Mouse (Mus musculus) testis, postnatal 10 days (tissue): ENCODE measurements around the gene Exoc6b.

Experiments used
- DNase-seq: peaks from one replicate; pipeline ENCODE4 v3.0.0; 2021; ENCODE audit warnings: low spot score

Exoc6b gene

GRCm38 (mm10) chr6:84585686-84586300, 483.5 kb downstream of the Exoc6b start:
- DNase-seq = peak; percentile 67

- peak; percentile 71 for DNase-seq
Observed at GRCm38 (mm10) chr6:84584783-84585685, 484.3 kb downstream of the Exoc6b start.

DNA sequence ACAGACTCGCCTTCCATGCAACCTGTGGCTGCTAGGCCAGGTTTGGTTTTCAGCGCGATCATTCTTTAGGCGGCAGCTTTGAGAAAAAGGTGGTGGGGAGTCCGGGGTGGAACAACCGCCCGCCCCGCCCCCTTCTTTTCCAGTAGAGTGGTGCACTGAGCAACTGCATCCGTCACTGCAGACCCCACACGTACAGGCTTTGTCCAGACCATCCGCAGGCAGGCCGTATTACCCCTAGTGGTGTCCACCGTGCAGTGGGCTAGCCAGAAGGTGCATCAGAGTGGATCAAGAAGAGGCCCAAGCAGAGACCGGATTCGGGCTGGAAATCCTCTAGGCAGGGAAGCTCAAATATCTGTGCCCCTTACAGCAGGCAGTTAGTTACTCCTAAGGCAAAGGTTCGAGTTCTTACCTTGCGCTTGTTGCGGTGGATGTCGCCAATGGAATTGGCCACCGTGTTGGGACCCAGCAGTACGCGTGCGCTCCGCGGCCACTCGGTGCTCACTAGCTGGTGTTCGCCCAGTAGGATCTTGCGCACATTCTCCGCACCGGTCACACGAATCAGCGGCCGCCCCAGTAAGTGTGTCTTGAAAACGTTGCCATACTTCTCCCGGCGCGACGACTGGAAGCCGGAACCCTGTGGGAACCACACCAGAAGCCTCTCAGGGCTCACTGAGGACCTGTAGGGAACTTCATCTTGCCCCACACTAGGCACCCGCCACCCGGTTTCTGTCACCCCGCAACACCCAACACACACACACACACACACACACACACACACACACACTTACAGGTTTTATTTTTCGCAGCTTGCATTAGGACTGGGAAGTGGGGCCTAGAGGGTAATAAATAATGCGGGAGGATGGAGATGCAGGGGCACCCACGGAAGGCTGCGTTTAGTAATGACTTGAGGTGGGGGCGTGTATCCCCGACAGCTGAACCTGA, 485.2 kb downstream of the Exoc6b start:
- DNase-seq = peak; percentile 79

DNA sequence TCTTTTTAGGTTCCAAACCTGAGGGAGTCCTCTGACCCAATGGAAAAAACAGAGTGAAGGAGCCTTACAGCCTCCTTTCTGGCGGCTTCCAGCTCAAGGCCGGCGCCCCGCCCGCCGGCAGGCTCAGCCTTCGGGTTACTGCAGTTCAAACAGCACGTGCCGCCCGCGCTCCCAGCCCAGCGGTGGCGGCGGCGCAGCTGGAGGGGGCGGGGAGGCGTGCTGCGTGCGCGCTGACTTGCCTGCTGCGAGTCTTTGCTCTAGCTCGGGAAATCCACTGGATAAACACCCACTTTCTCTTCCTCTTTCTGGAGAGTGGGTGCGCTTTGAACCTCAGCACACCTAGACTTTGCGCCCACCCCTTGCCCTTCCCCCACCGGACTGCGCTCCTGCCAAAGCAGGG, 485.9 kb downstream of the Exoc6b start:
- peak; percentile 89 for DNase-seq

DNA sequence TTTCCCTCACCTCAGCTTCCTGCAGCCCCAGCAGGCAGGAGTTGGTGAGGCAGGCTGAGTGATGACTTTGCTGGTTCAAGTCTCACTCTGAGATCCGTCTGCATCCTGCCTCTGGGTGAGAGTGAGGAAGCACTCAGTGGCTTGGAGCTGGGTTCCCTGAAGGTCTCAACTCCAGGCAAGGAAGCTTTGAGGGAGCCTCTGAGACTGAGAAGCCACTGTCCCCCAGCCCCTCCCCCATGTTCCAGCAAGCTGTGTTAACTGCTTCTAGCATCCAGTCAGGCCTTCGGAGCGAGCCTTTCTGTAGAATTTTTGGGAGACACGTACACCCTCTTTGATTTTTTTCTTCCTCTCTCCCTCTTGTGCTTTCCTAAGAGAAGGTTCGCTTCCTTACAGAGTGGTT, 486.5 kb downstream of the Exoc6b start:
- peak; percentile 71 for DNase-seq

GRCm38 (mm10) chr6:84581833-84582445, 487.4 kb downstream of the Exoc6b start:
- peak; percentile 73 for DNase-seq

DNA sequence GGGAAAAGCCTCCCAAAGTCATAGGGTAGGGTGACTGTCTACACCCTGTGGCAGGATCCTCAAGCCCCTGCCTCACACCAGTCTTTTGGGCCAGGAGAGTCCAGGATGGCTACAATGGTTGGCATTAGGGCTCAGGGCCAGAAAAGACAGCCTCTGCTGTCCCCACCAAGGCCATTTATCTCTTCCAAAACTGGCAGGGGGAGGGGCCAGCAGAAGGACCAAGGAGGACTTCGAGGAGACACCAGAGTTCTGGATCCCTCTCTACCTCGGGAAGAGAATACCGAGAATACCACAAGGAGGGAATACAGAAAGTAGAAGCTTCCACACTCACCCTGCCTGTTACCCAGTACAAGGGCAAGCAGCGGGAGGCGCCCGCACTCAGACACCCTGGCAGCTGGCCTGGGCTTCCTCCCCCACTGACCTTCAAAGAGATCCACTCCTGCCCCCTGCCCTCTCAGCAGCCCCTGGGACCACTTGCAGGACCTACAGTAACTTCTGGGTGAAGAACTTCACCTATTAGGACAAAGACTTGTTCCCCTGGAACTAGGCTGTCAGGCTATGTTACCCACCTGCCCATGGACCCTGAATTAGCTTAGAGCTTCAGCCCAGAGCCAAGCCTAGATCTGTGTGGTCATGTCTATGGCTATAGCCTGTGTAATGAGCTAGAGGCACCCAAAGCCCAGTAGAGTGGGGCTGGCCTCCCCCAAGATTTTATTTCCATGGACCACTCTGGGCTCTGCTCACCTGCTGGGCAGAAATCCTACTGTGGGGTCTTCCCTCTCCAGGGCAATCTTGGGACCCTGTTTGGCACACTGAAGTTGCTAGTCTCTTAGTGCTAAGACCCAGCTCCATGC, 488.1 kb downstream of the Exoc6b start:
- DNase-seq = peak; percentile 74

- no peak for DNase-seq
Observed at GRCm38 (mm10) chr6:84579508-84579907, 489.8 kb downstream of the Exoc6b start.

- no peak for DNase-seq
Observed at GRCm38 (mm10) chr6:84578928-84579327, 490.4 kb downstream of the Exoc6b start.

DNA sequence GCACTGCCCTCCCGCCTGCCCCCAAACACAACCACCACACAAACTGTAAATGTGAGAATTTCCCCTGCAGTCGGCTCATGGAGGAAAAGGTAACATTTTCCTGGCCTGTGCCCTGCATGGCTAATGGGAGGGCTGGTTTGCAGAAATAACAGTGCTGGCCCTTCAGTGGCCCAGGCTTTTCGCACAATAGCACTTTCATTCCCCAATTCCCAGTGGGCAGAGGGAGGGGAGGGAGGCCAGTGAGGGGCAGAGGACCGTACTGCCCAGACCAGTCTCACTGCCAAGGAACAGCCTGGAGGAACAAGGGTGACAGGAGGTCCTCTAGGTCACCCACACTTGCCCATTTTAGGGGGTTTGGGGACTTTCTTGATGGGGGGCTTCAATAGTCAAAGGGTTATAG, 491.4 kb downstream of the Exoc6b start:
- no peak for DNase-seq

- peak; percentile 66 for DNase-seq
Observed at GRCm38 (mm10) chr6:84573905-84574660, 495.2 kb downstream of the Exoc6b start.

- DNase-seq = peak; percentile 75
Observed at GRCm38 (mm10) chr6:84570039-84570438, 499.3 kb downstream of the Exoc6b start.

DNA sequence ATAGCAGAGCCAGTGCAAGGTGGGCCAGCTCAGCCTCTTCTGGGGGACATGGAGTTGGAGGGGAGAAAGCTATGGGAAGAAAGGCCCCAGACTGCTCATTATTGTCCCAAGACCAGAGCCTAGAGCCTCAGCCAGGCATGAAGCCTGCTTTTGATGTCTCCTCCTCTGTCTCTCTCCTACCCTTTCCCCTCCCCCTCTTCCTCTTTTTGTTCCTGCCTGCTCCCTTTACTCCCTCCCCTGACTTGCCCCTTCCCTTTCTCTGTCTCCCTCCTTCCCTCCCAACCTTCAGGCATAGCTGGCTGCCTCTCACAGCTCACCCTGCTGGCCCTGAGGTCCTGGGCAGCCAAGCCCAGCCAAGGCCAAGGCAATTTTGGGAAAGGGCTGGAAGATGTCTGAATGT, 499.7 kb downstream of the Exoc6b start:
- DNase-seq = no peak

DNA sequence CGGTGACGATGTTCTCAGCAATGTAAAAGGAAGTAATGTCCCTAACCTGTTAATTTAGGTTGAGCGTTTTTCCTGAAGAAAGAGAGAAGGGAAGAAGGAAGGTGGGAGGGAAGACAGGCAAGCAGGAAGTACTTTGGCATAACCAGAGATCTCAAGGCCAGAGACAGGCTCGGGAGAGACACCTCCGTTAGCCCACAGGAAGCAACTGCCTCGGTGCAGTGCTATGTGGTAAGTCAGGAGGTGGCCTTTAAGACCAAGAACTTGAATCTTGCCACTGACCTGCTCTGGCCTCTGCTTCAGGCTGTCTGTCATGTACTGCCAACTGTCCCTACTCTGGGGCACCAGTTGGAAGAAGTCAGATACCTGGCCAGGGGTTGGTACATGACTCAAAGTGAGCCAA, 500.4 kb downstream of the Exoc6b start:
- no peak for DNase-seq
